Mouse (Mus musculus): ENCODE data around the gene Fam129c. TPM values are rescaled to one million over a fixed set of nuclear protein-coding genes. Genes with fewer than 3 reads are reported as not detected.

The Fam129c gene
- polyA plus RNA-seq (2014; fragmentation: Nextera tagmentation; extraction: Ambion mirVana), result 2.4 and 4.6 TPM in 2 replicates

DNA sequence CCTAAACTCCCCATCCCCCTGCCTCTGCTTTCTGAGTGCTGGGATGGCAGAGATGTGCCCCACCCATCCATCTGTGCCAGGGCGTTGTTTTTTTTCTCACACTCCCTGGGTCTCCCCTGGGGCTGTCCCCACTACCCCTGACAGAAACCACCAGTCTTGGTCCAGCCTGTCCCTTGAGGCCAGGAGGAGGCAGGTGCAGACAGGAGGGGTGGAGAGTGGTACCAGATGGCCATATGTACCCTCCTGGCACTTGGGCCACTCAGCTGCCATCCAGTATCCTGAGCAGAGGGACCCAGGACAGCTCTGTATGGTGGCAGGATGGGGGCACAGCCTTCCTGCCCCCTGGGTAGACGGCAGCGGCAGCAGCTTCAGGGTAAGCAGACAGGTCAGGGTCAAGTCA is at the start of gene Fam129c:
Gene Fam129c (plus strand): TSS at position 198 of the 400 bp plus-strand sequence.
- Histone ChIP-seq H3K4me2 (no peak within 1 kb of the TSS), H3K27ac (ENCODE audit: low read depth) (no peak within 1 kb of the TSS), H3K9me3 (ENCODE audit: low read depth, low read length) (no peaks in the 10 kb centered on the region), H3K9ac (no peak within 1 kb of the TSS), H3K4me3 (ENCODE audit: low read depth, low read length) (no peak within 1 kb of the TSS), H3K36me3 (ENCODE audit: insufficient read depth) (peaks cover 11% of the 10 kb centered on the region; the same call in 1 of the 2 replicates), H3K27me3 (ENCODE audit: insufficient read depth, low read length) (peaks cover 14% of the 10 kb centered on the region), H3K4me1 (ENCODE audit: insufficient read depth) (0 out of 2 replicates have a peak, but pooled peaks cover under 1% of the 10 kb centered on the region)
- DNase-seq (no peak), ATAC-seq (ENCODE audit: insufficient read depth) (no peak)
- no peak for TF ChIP-seq CTCF (IDR thresholded peaks at IDR 0.05; ENCODE audit: low read depth)
- 71% methylated on average over 3 of the region's 3 CpGs for whole genome bisulfite sequencing

DNA sequence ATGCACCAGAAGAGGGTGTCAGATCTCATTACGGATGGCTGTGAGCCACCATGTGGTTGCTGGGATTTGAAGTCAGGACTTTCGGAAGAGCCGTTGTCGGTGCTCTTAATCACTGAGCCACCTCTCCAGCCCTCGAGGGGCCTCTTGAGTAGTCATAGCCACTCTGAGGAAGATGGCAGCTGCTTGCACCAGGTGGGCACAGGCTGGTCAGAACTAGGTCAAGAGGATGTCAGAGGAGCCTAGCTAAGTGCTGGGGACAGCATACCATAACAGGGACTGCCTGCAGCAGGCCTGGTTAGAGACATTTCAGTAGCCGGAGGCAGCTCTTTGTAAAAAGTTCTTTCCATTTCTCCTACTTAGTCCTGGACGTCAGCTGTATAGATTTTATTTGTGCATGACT is 46.7 kb upstream of the Fam129c start:
- ATAC-seq (ENCODE audit: insufficient read depth) (no peak), DNase-seq (no peak)
- H3K4me2 ChIP-seq, result no peak overlapping the region
- H3K27ac ChIP-seq (ENCODE audit: low read depth), result no peak overlapping the region
- no peak for TF ChIP-seq CTCF (IDR thresholded peaks at IDR 0.05; ENCODE audit: low read depth)
- no peaks in the 10 kb centered on the region for H3K9me3 ChIP-seq (ENCODE audit: low read depth, low read length)
- no peaks in the 10 kb centered on the region for H3K27me3 ChIP-seq (ENCODE audit: insufficient read depth, low read length)
- no peaks in the 10 kb centered on the region for H3K4me1 ChIP-seq (ENCODE audit: insufficient read depth)
- peaks cover 25% of the 10 kb centered on the region; the same call in 1 of the 2 replicates for H3K36me3 ChIP-seq (ENCODE audit: insufficient read depth)
- WGBS, result 40% methylated on average over 7 of the region's 7 CpGs
- no peak overlapping the region for H3K4me3 ChIP-seq (ENCODE audit: low read depth, low read length)
- H3K9ac ChIP-seq, result no peak overlapping the region

DNA sequence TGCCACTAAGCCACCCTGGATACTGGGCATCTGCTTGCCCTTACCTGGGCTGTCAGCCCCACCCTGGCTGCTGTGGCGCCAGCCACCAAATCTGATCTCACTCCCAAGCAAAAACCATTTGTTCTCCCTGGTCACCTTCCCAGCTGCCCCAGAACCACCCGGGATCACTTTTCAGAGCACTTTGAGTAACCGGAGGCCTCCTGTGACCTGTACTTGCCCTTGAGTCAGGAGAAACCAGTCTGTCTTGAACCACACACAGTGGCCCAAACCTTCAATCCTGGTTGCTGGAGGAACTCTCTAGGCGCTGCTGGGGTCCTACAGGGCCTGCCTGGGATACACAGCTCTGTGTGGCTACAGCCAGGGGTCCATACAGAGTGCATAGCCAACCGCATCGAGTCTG is 44.7 kb upstream of the Fam129c start:
- ATAC-seq (ENCODE audit: insufficient read depth) (no peak), DNase-seq (no peak)
- Histone ChIP-seq H3K4me3 (ENCODE audit: low read depth, low read length) (no peak overlapping the region), H3K4me1 (ENCODE audit: insufficient read depth) (no peaks in the 10 kb centered on the region), H3K9ac (no peak overlapping the region), H3K27ac (ENCODE audit: low read depth) (no peak overlapping the region), H3K27me3 (ENCODE audit: insufficient read depth, low read length) (peaks cover 14% of the 10 kb centered on the region), H3K36me3 (ENCODE audit: insufficient read depth) (peaks cover 8% of the 10 kb centered on the region; the same call in 1 of the 2 replicates), H3K9me3 (ENCODE audit: low read depth, low read length) (no peaks in the 10 kb centered on the region), H3K4me2 (no peak overlapping the region)
- 38% methylated on average over 6 of the region's 6 CpGs for WGBS
- TF ChIP-seq CTCF (IDR thresholded peaks at IDR 0.05; ENCODE audit: low read depth), result no peak

DNA sequence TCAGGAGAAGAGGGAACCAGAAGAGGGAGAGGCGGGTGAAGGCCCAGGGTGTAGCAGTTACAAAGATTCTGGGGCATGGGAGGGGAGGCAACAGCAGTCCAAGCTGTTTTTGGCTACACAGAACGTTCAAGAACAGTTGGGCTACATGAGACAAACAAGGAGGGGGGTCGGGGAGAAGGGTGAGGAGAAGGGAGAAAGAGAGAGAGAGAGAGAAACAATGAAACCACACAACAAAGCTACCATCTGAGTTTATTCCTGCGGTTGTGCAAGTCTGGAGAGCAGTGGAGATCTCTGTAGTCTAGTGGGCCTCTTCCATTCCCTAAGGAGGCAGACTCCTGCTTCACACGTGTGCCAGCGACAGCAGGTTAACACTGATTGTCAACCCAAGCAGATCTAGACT is 43.4 kb upstream of the Fam129c start:
- Histone ChIP-seq H3K36me3 (ENCODE audit: insufficient read depth) (no peaks in the 10 kb centered on the region), H3K4me3 (ENCODE audit: low read depth, low read length) (no peak overlapping the region), H3K9me3 (ENCODE audit: low read depth, low read length) (no peaks in the 10 kb centered on the region), H3K27me3 (ENCODE audit: insufficient read depth, low read length) (peaks cover 26% of the 10 kb centered on the region), H3K27ac (ENCODE audit: low read depth) (0 out of 2 replicates have a peak overlapping the region, but pooled peaks have one; percentile 18), H3K4me1 (ENCODE audit: insufficient read depth) (no peaks in the 10 kb centered on the region), H3K4me2 (no peak overlapping the region), H3K9ac (no peak overlapping the region)
- TF ChIP-seq CTCF (IDR thresholded peaks at IDR 0.05; ENCODE audit: low read depth), result no peak
- ATAC-seq (ENCODE audit: insufficient read depth) (no peak), DNase-seq (no peak)
- WGBS, result 63% methylated on average over 6 of the region's 6 CpGs

DNA sequence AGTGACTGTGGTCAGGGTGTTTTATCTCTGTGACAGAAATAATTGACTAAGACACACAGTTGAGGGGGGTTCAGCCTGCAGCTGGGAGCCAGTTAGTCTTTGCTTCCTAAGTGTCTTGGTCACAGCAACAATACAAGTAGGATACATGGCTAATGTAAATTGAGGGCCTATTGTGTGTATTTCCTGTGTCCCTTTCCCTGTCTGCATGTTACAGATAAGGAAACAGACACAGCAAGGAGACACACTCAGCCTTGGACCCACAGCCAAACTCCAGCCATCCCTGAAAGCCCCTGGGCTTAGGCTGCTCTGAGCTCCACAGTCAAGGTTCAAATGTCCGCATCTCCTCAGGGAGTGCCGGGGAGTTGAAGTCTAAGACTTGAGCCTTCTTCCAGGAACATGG is 42.8 kb upstream of the Fam129c start:
- no peak for TF ChIP-seq CTCF (IDR thresholded peaks at IDR 0.05; ENCODE audit: low read depth)
- no peaks in the 10 kb centered on the region for H3K36me3 ChIP-seq (ENCODE audit: insufficient read depth)
- H3K4me1 ChIP-seq (ENCODE audit: insufficient read depth), result no peaks in the 10 kb centered on the region
- WGBS, result 73% methylated on average over 2 of the region's 2 CpGs
- no peak overlapping the region for H3K4me2 ChIP-seq
- DNase-seq, result no peak
- H3K27ac ChIP-seq (ENCODE audit: low read depth), result no peak overlapping the region
- no peak for ATAC-seq (ENCODE audit: insufficient read depth)
- H3K4me3 ChIP-seq (ENCODE audit: low read depth, low read length), result no peak overlapping the region
- H3K27me3 ChIP-seq (ENCODE audit: insufficient read depth, low read length), result peaks cover 33% of the 10 kb centered on the region
- no peaks in the 10 kb centered on the region for H3K9me3 ChIP-seq (ENCODE audit: low read depth, low read length)
- no peak overlapping the region for H3K9ac ChIP-seq

DNA sequence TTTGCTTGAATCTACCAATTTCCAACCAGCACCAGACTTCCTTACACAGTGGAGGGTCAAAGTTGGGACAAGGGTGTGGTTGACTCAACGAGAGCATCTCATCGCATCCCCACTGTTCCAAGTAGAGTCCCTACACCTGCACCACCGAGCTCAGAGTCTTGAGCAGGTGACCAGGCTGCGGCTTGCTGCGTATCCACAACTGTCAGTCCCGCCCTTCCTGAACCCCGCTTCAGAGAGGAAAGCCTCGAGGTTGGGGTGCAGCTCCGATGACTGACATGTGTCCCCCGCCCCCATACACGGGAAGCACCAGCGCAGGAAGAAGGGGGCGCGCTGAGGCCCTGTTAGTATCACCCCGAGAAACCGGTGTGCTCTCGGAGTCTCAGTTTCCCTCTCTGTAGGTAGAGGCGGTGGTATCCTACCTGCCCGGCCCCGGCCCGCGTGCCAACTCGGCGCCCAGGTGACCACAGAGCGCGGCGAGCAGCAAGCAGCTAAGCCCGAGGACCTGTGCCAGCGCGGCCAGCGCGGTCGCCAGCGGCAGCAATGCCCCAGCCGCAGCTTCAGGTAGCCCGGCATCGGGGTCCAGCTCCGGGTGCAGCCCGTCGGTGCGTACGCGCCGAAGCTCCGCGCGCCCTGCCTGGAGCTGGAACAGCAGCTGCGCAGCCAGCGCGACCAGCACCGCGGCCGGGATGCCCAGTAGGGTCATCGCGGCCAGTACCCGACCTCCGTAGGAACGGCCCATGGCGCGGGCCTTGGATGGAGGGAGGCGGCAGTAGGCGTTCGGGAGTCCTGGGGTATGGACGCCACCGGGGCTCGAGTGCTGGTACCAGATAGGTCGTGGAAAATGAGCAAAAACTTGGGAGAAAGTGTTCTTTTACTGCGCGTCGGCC is 39.1 kb upstream of the Fam129c start, which contains the start of gene Tmem221:
Gene Tmem221 (minus strand): TSS at position 801 of the 887 bp plus-strand sequence.
- Histone ChIP-seq H3K4me2 (peak within 1 kb of the TSS; percentile 81), H3K27ac (ENCODE audit: low read depth) (no peak within 1 kb of the TSS), H3K9me3 (ENCODE audit: low read depth, low read length) (no peaks in the 10 kb centered on the region), H3K9ac (peak within 1 kb of the TSS; percentile 44), H3K27me3 (ENCODE audit: insufficient read depth, low read length) (peaks cover 60% of the 10 kb centered on the region), H3K4me1 (ENCODE audit: insufficient read depth) (peaks cover 3% of the 10 kb centered on the region; the same call in 1 of the 2 replicates), H3K36me3 (ENCODE audit: insufficient read depth) (no peaks in the 10 kb centered on the region), H3K4me3 (ENCODE audit: low read depth, low read length) (peak within 1 kb of the TSS; percentile 47)
- DNase-seq (no peak), ATAC-seq (ENCODE audit: insufficient read depth) (peak; percentile 11; the same call in 1 of the 2 replicates)
- WGBS, result 3% methylated on average over 67 of the region's 70 CpGs
- TF ChIP-seq CTCF (IDR thresholded peaks at IDR 0.05; ENCODE audit: low read depth), result peak; percentile 23; the same call in 1 of the 2 replicates
